Mouse (Mus musculus): Measurements from ENCODE around the gene Gm30191. TPM values are rescaled to one million over a fixed set of nuclear protein-coding genes. Genes with fewer than 3 reads are reported as not detected.
A peak's percentile ranks its signal among the peaks of the same experiment; 100 is the strongest.

Gm30191 gene
- total and polyA plus RNA-seq, 3 experiments, result not detected

DNA sequence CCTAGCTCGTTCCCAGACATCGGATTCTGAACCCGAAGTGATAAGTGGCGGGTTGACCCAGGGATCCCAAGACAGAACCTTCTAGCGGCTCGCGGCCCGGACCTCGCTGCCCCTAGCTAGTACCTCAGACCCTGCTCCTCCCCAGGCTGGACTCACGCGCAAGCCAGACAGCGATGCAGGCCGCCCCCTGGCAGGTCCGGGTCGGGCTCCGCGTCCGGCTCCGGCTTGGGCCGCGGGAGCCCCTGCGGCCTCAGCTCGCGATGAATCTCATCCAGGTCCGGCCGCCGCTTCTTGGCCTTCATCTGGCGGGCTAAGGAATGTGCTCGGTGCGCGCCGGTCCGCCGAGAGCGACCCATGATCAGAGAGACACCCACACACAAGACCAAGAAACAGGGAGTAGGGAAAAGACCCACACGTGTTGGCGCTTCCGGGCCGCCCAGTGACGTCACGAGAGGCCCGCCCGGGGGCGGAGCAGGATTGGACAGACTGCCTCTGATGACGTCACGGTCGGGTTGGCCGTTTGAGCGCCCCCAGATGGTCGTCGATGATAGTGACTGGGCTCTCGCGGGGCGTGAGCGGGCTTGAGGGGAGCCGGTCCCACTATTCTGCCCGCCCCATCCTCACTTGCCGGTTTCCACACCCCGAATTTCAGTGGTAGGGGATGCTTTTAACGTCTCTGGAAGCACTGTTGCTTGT lies 1.4 kb upstream of the Gm30191 start, which contains the start of gene Zfp593 (continued):
- TF ChIP-seq CHD2 (IDR thresholded peaks at IDR 0.05; ENCODE audit: low read length), result no peak
- TF ChIP-seq POLR2AphosphoS2 (IDR thresholded peaks at IDR 0.05; ENCODE audit: low read depth, low read length), result no peak
- peak; percentile 34; the same call in 1 of the 2 replicates for TF ChIP-seq GABPA (IDR thresholded peaks at IDR 0.05; ENCODE audit: insufficient replicate concordance, low read depth, low read length)
- TF ChIP-seq CTCF (conservative IDR thresholded peaks at IDR 0.05 in 1 of 2, IDR thresholded peaks at IDR 0.05 in 1 of 2; ENCODE audit: low read depth in 2 of 2, low read length in 2 of 2), result peak; percentile 30 to 76
- TF ChIP-seq ZC3H11A (IDR thresholded peaks at IDR 0.05; ENCODE audit: low read depth, low read length), result no peak
- TF ChIP-seq ZKSCAN1 (IDR thresholded peaks at IDR 0.05; ENCODE audit: borderline replicate concordance, low read depth, low read length), result no peak
- peak; percentile 87 for TF ChIP-seq MAX (IDR thresholded peaks at IDR 0.05; ENCODE audit: low read length)
- no peak for TF ChIP-seq KAT2A (IDR thresholded peaks at IDR 0.05; ENCODE audit: insufficient replicate concordance, low read length)
- peak; percentile 93 for TF ChIP-seq ELF1 (IDR thresholded peaks at IDR 0.05; ENCODE audit: low read depth, low read length)
- TF ChIP-seq E2F4 (IDR thresholded peaks at IDR 0.05; ENCODE audit: insufficient replicate concordance, low read depth, low read length), result no peak
- no peak for TF ChIP-seq TBP (conservative IDR thresholded peaks at IDR 0.05; ENCODE audit: low read depth, low read length)
- TF ChIP-seq BHLHE40 (IDR thresholded peaks at IDR 0.05; ENCODE audit: low read depth, low read length), result peak; percentile 88
- no peak for TF ChIP-seq UBTF (IDR thresholded peaks at IDR 0.05; ENCODE audit: low read depth, low read length)
- TF ChIP-seq MXI1 (IDR thresholded peaks at IDR 0.05; ENCODE audit: low read depth, low read length), result peak; percentile 97
- TF ChIP-seq MYC (IDR thresholded peaks at IDR 0.05; ENCODE audit: low read depth, low read length), result peak; percentile 90
- TF ChIP-seq MAFK (IDR thresholded peaks at IDR 0.05; ENCODE audit: insufficient replicate concordance, low read length), result no peak
- TF ChIP-seq IRF4 (IDR thresholded peaks at IDR 0.05; ENCODE audit: low read depth, low read length), result peak; percentile 66
- TF ChIP-seq PAX5 (IDR thresholded peaks at IDR 0.05; ENCODE audit: low read length), result no peak
- TF ChIP-seq RAD21 (IDR thresholded peaks at IDR 0.05; ENCODE audit: low read depth, low read length), result no peak

DNA sequence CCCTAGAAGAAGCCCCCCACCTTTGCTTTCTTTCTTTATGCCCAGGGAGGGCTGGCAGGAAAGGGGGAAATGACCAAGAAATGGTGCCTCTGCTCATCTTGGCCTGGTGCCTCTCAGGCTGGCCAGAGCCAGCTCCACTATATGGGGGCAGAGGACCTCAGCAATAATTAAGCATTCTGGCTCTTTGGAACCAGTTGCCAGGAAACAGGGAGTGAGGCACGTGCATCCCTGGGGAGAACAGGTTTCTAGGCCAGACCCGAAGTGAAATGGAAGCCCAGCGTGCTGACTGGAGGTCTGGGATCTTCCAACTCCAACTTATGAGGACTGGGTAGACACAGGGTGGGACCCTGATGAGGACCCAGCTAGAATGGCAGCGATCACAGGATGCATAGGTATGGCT lies 479 bp upstream of the Gm30191 start:
- peaks cover 56% of the 10 kb centered on the region for H3K27me3 ChIP-seq (replicated peaks)
- in situ Hi-C loops (cut with MboI; ENCODE audit: low pct_ligation_motif_present, low pct_unique_long_range_greater_than_20kb, low sequenced_read_pairs) (loop anchor here (5.0 kb wide), 1 partner anchor 41 kb away; the partner anchor contains the start of gene Pdik1l), dilution Hi-C loops (cut with MboI; ENCODE audit: extremely low pct_ligation_motif_present, extremely low pct_unique_long_range_greater_than_20kb, low sequenced_read_pairs) (no loop called here)
- H3K4me1 ChIP-seq (ENCODE audit: control insufficient read depth in 1 of 2, insufficient read depth in 2 of 2), result peaks cover 9 to 24% of the 10 kb centered on the region in 2 experiments; a peak in 3 of 4 replicates
- H3K4me3 ChIP-seq (replicated peaks in 1 of 3; ENCODE audit: low read depth in 2 of 3, low read length in 2 of 3, poor library complexity in 1 of 3), result no peak overlapping the region
- H3K9me3 ChIP-seq (replicated peaks; ENCODE audit: low read length), result peaks cover 4% of the 10 kb centered on the region
- TF ChIP-seq JUN (IDR thresholded peaks at IDR 0.05; ENCODE audit: insufficient read depth, low read depth, low read length), result no peak
- no peak for TF ChIP-seq UBTF (IDR thresholded peaks at IDR 0.05; ENCODE audit: low read depth, low read length)
- TF ChIP-seq NELFE (IDR thresholded peaks at IDR 0.05; ENCODE audit: low read depth, low read length), result no peak
- no peak for TF ChIP-seq MYC (IDR thresholded peaks at IDR 0.05; ENCODE audit: low read depth, low read length)
- no peak for TF ChIP-seq MAFK (IDR thresholded peaks at IDR 0.05; ENCODE audit: insufficient replicate concordance, low read length)
- TF ChIP-seq PAX5 (IDR thresholded peaks at IDR 0.05; ENCODE audit: low read length), result no peak
- TF ChIP-seq MAX (IDR thresholded peaks at IDR 0.05; ENCODE audit: low read length), result no peak
- no peak for TF ChIP-seq USF2 (conservative IDR thresholded peaks at IDR 0.05; ENCODE audit: low read depth, low read length)
- no peak for TF ChIP-seq ZKSCAN1 (IDR thresholded peaks at IDR 0.05; ENCODE audit: borderline replicate concordance, low read depth, low read length)
- TF ChIP-seq GABPA (IDR thresholded peaks at IDR 0.05; ENCODE audit: insufficient replicate concordance, low read depth, low read length), result no peak
- TF ChIP-seq CHD2 (IDR thresholded peaks at IDR 0.05; ENCODE audit: low read length), result no peak
- peaks cover 7 to 17% of the 10 kb centered on the region in 2 experiments for H3K36me3 ChIP-seq (replicated peaks in 1 of 2; ENCODE audit: control insufficient read depth in 1 of 2, insufficient read depth in 1 of 2, low read length in 1 of 2)
- no peak overlapping the region for H3K9ac ChIP-seq (ENCODE audit: insufficient read depth, low read depth)
- H3K27ac ChIP-seq (ENCODE audit: insufficient read depth, low read depth), result no peak overlapping the region
- H3K79me2 ChIP-seq (replicated peaks; ENCODE audit: control insufficient read depth, extremely low read depth, insufficient read depth, poor library complexity, severe bottlenecking), result peaks cover 10% of the 10 kb centered on the region; the same call in 1 of the 2 replicates
- no peak for DNase-seq (ENCODE audit: extremely low read depth)
- H3K4me2 ChIP-seq (ENCODE audit: insufficient read depth, low read depth, poor library complexity, severe bottlenecking), result no peak overlapping the region

Data from CH12.LX (cell line).